Mouse (Mus musculus) liver, postnatal 0 days (tissue): ENCODE measurements around the gene Lrrc32. TPM values are rescaled to one million over a fixed set of nuclear protein-coding genes. Genes with fewer than 3 reads are reported as not detected.

Experiments used
- ATAC-seq: fragments of 200-750 bp; cut with Nextera tagmentation; 2 replicates; pipeline ENCODE4 v1.8.0; 2017; ENCODE audit warnings: mild to moderate bottlenecking, moderate library complexity
- DNase-seq: peaks from one replicate; pipeline ENCODE4 v3.0.0-alpha.2; 2016
- H3K27ac ChIP-seq: fragments of 300-500 bp; sonication (generic); 2 replicates; pipeline ENCODE4 v1.5.1; 2014; ENCODE audit warnings: antibody characterized with exemption, moderate library complexity, mild to moderate bottlenecking, low read depth
- H3K27me3 ChIP-seq: fragments of 300-500 bp; sonication (generic); 2 replicates; pipeline ENCODE4 v1.6.1; 2014; ENCODE audit warnings: low read length, control low read depth, mixed read lengths; ENCODE audit not compliant: insufficient read depth
- H3K36me3 ChIP-seq: fragments of 300-500 bp; sonication (generic); replicated peaks from 2 replicates; pipeline ENCODE4 v1.6.1; 2014; ENCODE audit warnings: mild to moderate bottlenecking, control low read depth, low read length, moderate library complexity, mixed read lengths; ENCODE audit not compliant: insufficient read depth
- H3K4me1 ChIP-seq: fragments of 300-500 bp; sonication (generic); 2 replicates; pipeline ENCODE4 v1.6.1; 2014; ENCODE audit warnings: antibody characterized with exemption, mild to moderate bottlenecking, control low read depth; ENCODE audit not compliant: insufficient read depth
- H3K4me2 ChIP-seq: fragments of 300-500 bp; sonication (generic); 2 replicates; pipeline ENCODE4 v1.6.1; 2014; ENCODE audit warnings: low read depth, mild to moderate bottlenecking, low read length, moderate library complexity, mixed read lengths
- H3K4me3 ChIP-seq: fragments of 300-500 bp; sonication (generic); 2 replicates; pipeline ENCODE4 v1.5.1; 2014; ENCODE audit warnings: low read depth, low read length
- H3K9ac ChIP-seq: fragments of 300-500 bp; sonication (generic); replicated peaks from 2 replicates; pipeline ENCODE4 v1.6.1; 2014; ENCODE audit warnings: mild to moderate bottlenecking, moderate library complexity
- H3K9me3 ChIP-seq: fragments of 300-500 bp; sonication (generic); 2 replicates; pipeline ENCODE4 v1.6.1; 2016; ENCODE audit warnings: mild to moderate bottlenecking, control low read depth, low read length, mixed read lengths
- CTCF ChIP-seq: sonication (generic); IDR thresholded peaks from 2 replicates; pipeline ENCODE4 v1.5.1; 2016; ENCODE audit warnings: antibody characterized with exemption, low read depth
- EP300 ChIP-seq: IDR thresholded peaks from 2 replicates; pipeline ENCODE4 v1.6.1; 2016; ENCODE audit warnings: antibody characterized with exemption, low read depth, mild to moderate bottlenecking
- WGBS: fragments of 180-500 bp; shearing (Covaris S2); extraction: QIAGEN DNeasy Blood & Tissue Kit; methylation state at CpG from one replicate; pipeline ENCODE4 v1.1.7; 2014; ENCODE audit not compliant: insufficient replicate concordance; 5-methylcytosine and 5-hydroxymethylcytosine counted together
- polyA plus RNA-seq: library from polyadenylated mRNA; unstranded; fragments of >200 nt; fragmentation: Nextera tagmentation; extraction: Ambion mirVana; gene quantifications from 2 replicates; pipeline ENCODE4 v1.2.1, GENCODE M21; 2015

The Lrrc32 gene
- polyA plus RNA-seq, 1 experiment from 2014 or later, result 6.2 TPM

- Histone ChIP-seq H3K27me3 (no peaks in the 10 kb centered on the region), H3K27ac (no peak overlapping the region), H3K4me2 (no peak overlapping the region), H3K4me1 (peaks cover 5% of the 10 kb centered on the region; the same call in 1 of the 2 replicates), H3K36me3 (no peaks in the 10 kb centered on the region), H3K4me3 (no peak overlapping the region), H3K9ac (no peak overlapping the region), H3K9me3 (no peaks in the 10 kb centered on the region)
- WGBS, result 84% methylated on average over 2 of the region's 2 CpGs
- TF ChIP-seq EP300 (no peak), CTCF (no peak)
- no peak for DNase-seq
- ATAC-seq, result no peak
These were observed 51.8 kb downstream of the Lrrc32 start for GRCm38 (mm10) chr7:98540879-98541278.

DNA sequence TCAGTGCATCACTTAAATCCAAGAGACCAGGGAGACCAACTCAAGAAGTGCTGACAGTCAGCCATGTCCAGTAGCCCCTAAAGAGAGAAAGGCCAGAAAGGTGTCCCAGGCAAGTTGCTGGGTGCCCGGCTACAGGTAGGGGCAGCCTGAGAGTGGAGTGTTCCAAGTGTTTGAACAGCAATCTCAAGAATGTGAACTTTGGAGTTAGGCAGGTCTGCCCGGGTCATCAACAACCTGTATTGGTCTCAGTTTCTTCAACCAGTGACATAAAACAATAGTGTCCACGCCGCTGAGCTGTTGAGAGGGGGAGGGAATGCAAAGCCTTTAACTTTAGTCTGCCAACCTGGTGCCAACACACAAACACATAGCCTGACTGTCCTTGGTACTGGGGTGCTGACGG is 52.5 kb downstream of the Lrrc32 start:
- no peak overlapping the region for H3K4me2 ChIP-seq
- ATAC-seq (no peak), DNase-seq (no peak)
- WGBS, result 67% methylated on average over 5 of the region's 5 CpGs
- no peak overlapping the region for H3K9ac ChIP-seq
- no peaks in the 10 kb centered on the region for H3K36me3 ChIP-seq
- H3K4me1 ChIP-seq, result peaks cover 2% of the 10 kb centered on the region; the same call in 1 of the 2 replicates
- no peak for TF ChIP-seq CTCF
- H3K4me3 ChIP-seq, result no peak overlapping the region
- H3K27ac ChIP-seq, result no peak overlapping the region
- H3K27me3 ChIP-seq, result no peaks in the 10 kb centered on the region
- H3K9me3 ChIP-seq, result no peaks in the 10 kb centered on the region

DNA sequence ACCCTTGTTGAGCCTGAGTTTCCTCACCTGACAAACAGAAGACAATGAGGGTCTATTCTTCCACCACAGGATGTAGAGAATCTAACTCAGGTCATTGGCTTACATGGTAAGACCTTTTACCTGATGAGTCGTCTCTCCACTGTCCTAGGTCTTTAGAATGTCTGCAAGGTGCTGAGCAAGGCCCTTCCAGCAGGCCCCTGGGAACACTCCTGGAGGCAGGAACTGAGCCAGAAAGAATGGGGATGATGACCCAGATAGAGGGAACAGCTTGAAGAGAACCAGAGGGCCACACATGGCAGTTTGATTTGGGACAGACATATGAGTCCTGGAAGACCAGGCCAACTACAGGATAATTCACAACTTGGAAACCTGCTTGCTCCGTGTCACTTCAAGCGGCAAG is 53.2 kb downstream of the Lrrc32 start:
- Histone ChIP-seq H3K4me2 (no peak overlapping the region), H3K9me3 (no peaks in the 10 kb centered on the region), H3K27me3 (no peaks in the 10 kb centered on the region), H3K4me1 (no peaks in the 10 kb centered on the region), H3K27ac (no peak overlapping the region), H3K4me3 (no peak overlapping the region), H3K36me3 (no peaks in the 10 kb centered on the region), H3K9ac (no peak overlapping the region)
- WGBS, result 78% methylated on average over 3 of the region's 3 CpGs
- TF ChIP-seq CTCF, result no peak
- no peak for TF ChIP-seq EP300
- DNase-seq (no peak), ATAC-seq (no peak)

DNA sequence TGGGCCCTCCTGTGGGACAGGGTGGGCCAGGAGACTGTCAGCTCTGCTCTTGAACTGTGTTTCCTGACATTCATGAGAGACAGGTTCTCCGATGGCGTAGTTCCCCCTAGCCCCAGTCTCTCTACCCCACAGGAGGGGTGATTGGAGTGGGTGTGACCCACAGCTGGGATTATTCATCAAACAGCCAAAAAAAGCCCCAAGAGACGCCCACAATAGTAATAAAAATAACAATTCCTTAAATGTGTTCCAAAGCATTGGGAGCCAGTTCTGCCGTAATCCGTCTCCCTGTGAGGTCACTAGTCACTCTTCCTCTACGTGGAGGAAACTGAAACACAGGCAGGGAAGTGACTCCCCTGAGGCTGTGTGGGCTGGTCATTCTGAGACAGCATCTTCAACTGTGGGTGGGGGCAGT is 53.7 kb downstream of the Lrrc32 start:
- Histone ChIP-seq H3K4me2 (no peak overlapping the region), H3K27me3 (no peaks in the 10 kb centered on the region), H3K4me1 (no peaks in the 10 kb centered on the region), H3K9ac (no peak overlapping the region), H3K9me3 (no peaks in the 10 kb centered on the region), H3K4me3 (no peak overlapping the region), H3K27ac (no peak overlapping the region), H3K36me3 (no peaks in the 10 kb centered on the region)
- TF ChIP-seq CTCF (no peak), EP300 (no peak)
- 69% methylated on average over 6 of the region's 6 CpGs for WGBS
- no peak for DNase-seq
- no peak for ATAC-seq

DNA sequence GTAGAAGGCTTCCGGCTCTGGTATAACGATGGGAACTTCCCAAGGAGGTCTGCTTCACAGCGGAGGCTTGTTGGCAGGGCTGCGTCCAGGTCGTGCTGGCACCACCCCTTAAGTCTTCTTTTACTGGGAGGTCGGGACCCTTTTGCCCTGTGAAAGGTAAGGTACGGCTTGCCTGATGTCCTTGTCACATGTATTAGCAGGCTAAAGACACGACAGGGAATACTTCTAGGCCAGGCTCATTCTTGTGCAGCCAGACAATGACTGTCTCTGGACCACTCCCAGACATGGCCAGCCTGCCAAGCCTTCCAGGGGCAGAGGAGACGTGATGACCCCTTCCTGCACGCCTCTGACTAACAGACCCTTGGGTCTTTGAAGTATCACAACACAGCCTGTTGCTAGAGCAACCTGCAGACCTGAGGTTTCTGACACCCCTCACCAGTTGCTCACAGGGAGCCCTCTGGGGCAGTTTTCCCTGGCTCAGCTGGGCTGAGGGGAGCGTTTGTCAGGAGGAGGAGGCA is 54.8 kb downstream of the Lrrc32 start:
- Histone ChIP-seq H3K4me3 (no peak overlapping the region), H3K9ac (no peak overlapping the region), H3K4me2 (no peak overlapping the region), H3K4me1 (no peaks in the 10 kb centered on the region), H3K27ac (no peak overlapping the region), H3K36me3 (no peaks in the 10 kb centered on the region), H3K9me3 (no peaks in the 10 kb centered on the region), H3K27me3 (no peaks in the 10 kb centered on the region)
- WGBS, result 66% methylated on average over 11 of the region's 11 CpGs
- DNase-seq (no peak), ATAC-seq (no peak)
- no peak for TF ChIP-seq CTCF

GRCm38 (mm10) chr7:98544556-98544955 is 55.5 kb downstream of the Lrrc32 start:
- TF ChIP-seq CTCF (no peak), EP300 (no peak)
- no peak for ATAC-seq
- H3K27ac ChIP-seq, result no peak overlapping the region

DNA sequence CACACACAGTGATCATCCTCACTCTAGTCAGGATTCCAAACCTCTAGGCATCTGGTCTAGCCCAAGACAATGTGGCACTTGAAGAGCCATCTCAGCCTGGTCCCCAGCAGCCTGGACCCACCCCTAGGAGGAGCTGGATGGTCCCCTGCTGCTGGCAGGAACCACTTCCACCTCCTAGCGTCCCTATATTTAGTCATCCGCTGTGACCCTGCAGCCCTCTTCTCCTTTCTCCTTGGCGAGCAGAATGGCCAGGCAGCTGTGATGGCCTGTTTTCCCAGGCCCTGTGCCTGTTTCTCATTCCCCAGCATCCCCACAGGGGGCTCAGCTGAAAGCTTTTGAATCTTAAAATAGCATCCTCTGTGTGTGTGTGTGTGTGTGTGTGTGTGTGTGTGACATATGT is 59.8 kb downstream of the Lrrc32 start:
- Histone ChIP-seq H3K4me2 (no peak overlapping the region), H3K4me3 (no peak overlapping the region), H3K36me3 (no peaks in the 10 kb centered on the region), H3K27me3 (no peaks in the 10 kb centered on the region), H3K27ac (no peak overlapping the region), H3K9ac (no peak overlapping the region), H3K9me3 (no peaks in the 10 kb centered on the region), H3K4me1 (no peaks in the 10 kb centered on the region)
- DNase-seq (no peak), ATAC-seq (no peak)
- WGBS, result 25% methylated on average over 3 of the region's 3 CpGs
- peak; percentile 22; the same call in 1 of the 2 replicates for TF ChIP-seq CTCF
- TF ChIP-seq EP300, result no peak

More at GRCm38 (mm10) chr7:98544556-98544955, 55.5 kb downstream of the Lrrc32 start:
- H3K27me3 ChIP-seq, result no peaks in the 10 kb centered on the region
- H3K9me3 ChIP-seq, result no peaks in the 10 kb centered on the region
- 55% methylated on average over 3 of the region's 3 CpGs for WGBS
- H3K9ac ChIP-seq, result no peak overlapping the region
- H3K4me3 ChIP-seq, result no peak overlapping the region
- no peaks in the 10 kb centered on the region for H3K4me1 ChIP-seq
- no peak overlapping the region for H3K4me2 ChIP-seq
- H3K36me3 ChIP-seq, result no peaks in the 10 kb centered on the region
- DNase-seq, result no peak
